Mouse (Mus musculus) lung, postnatal 0 days (tissue): ENCODE data around the gene Gm45233.

Source experiments
- CTCF ChIP-seq: IDR thresholded peaks from 2 replicates; pipeline ENCODE4 v1.5.1; 2016; ENCODE audit warnings: antibody characterized with exemption, mild to moderate bottlenecking
- EP300 ChIP-seq: IDR thresholded peaks from 2 replicates; pipeline ENCODE4 v1.6.1; 2016; ENCODE audit warnings: antibody characterized with exemption, mild to moderate bottlenecking, control low read depth

DNA sequence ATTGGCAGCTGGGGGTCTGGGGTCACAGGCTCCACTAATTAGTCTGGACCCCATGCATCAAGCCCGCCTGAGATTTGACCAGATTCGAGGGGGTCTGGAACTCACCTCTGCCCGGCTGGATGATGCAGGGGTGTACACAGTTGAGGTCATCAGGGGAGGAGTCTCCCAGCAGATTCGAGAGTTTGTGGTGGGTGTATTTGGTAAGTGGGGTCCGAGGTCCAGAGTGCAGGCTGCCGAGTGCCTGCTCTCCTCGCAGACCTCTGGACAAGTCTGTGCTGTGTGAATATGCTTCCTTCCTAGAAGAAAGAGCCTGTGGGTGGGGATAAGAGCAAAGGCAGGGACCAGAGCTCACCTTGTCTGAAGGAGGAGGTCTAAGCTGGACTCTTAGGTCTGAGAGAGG is 20.0 kb downstream of the Gm45233 start:
- TF ChIP-seq CTCF (no peak), EP300 (no peak)
